Mouse (Mus musculus) ES-Bruce4 (cell line): ENCODE results near the gene Bmper. TPM values are rescaled to one million over a fixed set of nuclear protein-coding genes. Genes with fewer than 3 reads are reported as not detected.

ENCODE experiments used
- H3K27ac ChIP-seq: 2 replicates; pipeline ENCODE4 v1.5.1; 2012; ENCODE audit warnings: low read length, inconsistent platforms; ENCODE audit not compliant: insufficient read depth
- H3K27me3 ChIP-seq: 2 replicates; pipeline ENCODE4 v1.6.1; 2012; ENCODE audit warnings: mild to moderate bottlenecking, low read length, inconsistent platforms; ENCODE audit not compliant: control insufficient read depth, poor library complexity, insufficient read depth, severe bottlenecking
- H3K36me3 ChIP-seq: 2 replicates; pipeline ENCODE4 v1.6.1; 2012; ENCODE audit warnings: inconsistent platforms, mild to moderate bottlenecking, low read length, moderate library complexity; ENCODE audit not compliant: control insufficient read depth, poor library complexity, insufficient read depth, severe bottlenecking
- H3K4me1 ChIP-seq: one replicate; pipeline ENCODE4 v1.8.1; 2011; ENCODE audit warnings: low read length; ENCODE audit not compliant: control insufficient read depth, insufficient read depth
- H3K4me3 ChIP-seq: 2 replicates; pipeline ENCODE4 v1.5.1; 2011; ENCODE audit warnings: low read depth, mild to moderate bottlenecking, low read length
- H3K9ac ChIP-seq: 2 replicates; pipeline ENCODE4 v1.6.1; 2012; ENCODE audit warnings: low read depth, mild to moderate bottlenecking, inconsistent platforms; ENCODE audit not compliant: poor library complexity, severe bottlenecking
- H3K9me3 ChIP-seq: replicated peaks from 2 replicates; pipeline ENCODE4 v1.6.1; 2012; ENCODE audit warnings: mild to moderate bottlenecking, low read length, inconsistent platforms; ENCODE audit not compliant: control insufficient read depth, poor library complexity, insufficient read depth, severe bottlenecking
- CTCF ChIP-seq: IDR thresholded peaks from one replicate; pipeline ENCODE4 v1.8.1; 2011; ENCODE audit warnings: low read depth, low read length
- EP300 ChIP-seq: IDR thresholded peaks from 2 replicates; pipeline ENCODE4 v1.6.1; 2011; ENCODE audit warnings: low read depth, low read length; ENCODE audit not compliant: insufficient read depth
- POLR2A ChIP-seq: IDR thresholded peaks from one replicate; pipeline ENCODE4 v1.8.1; 2011; ENCODE audit warnings: low read length; ENCODE audit not compliant: insufficient read depth
- polyA plus RNA-seq: library from polyadenylated mRNA; stranded (reverse); fragments of >200 nt; gene quantifications from 2 replicates; pipeline ENCODE4 v1.2.4, GENCODE M21; 2011; ENCODE audit warnings: low read depth; ENCODE audit not compliant: missing spikeins, insufficient read depth, insufficient read length

Gene Bmper
- polyA plus RNA-seq, 1 experiment, result not detected

GRCm38 (mm10) chr9:23383837-23384236, 161.0 kb downstream of the Bmper start:
- Histone ChIP-seq H3K27ac (no peak overlapping the region), H3K27me3 (no peaks in the 10 kb centered on the region; the same call in 1 of the 2 replicates), H3K9ac (no peak overlapping the region), H3K4me3 (no peak overlapping the region), H3K36me3 (no peaks in the 10 kb centered on the region), H3K4me1 (no peaks in the 10 kb centered on the region), H3K9me3 (no peaks in the 10 kb centered on the region)
- TF ChIP-seq CTCF (no peak), POLR2A (no peak), EP300 (no peak)

GRCm38 (mm10) chr9:23384880-23385279, 162.0 kb downstream of the Bmper start:
- Histone ChIP-seq H3K27ac (no peak overlapping the region), H3K4me1 (no peaks in the 10 kb centered on the region), H3K9me3 (no peaks in the 10 kb centered on the region), H3K4me3 (no peak overlapping the region), H3K36me3 (no peaks in the 10 kb centered on the region), H3K27me3 (no peaks in the 10 kb centered on the region; the same call in 1 of the 2 replicates), H3K9ac (no peak overlapping the region)
- TF ChIP-seq CTCF (no peak), POLR2A (no peak), EP300 (no peak)

DNA sequence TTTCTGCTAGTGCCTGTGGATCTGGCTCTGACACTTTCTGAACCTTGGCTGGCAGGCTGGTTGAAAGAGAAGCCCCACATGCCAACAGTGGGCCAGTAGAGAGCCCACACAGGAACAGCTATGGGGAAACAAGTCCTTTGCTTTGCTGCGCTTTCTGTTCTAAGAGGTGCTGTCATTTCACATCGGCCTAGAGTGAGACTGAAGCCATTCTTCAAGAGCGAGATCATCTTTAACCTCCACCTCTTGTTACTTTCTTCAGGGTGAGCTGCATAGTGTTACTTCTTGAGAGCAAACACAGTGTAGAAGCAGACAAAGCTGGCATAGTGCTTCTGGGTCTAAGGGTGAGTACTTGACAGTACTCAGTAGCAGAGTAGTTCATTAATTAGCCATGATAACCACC, 163.3 kb downstream of the Bmper start:
- no peaks in the 10 kb centered on the region for H3K36me3 ChIP-seq
- no peak overlapping the region for H3K4me3 ChIP-seq
- no peak for TF ChIP-seq EP300
- TF ChIP-seq CTCF, result no peak
- TF ChIP-seq POLR2A, result no peak
- no peak overlapping the region for H3K27ac ChIP-seq
- H3K9me3 ChIP-seq, result no peaks in the 10 kb centered on the region
- no peak overlapping the region for H3K9ac ChIP-seq
- no peaks in the 10 kb centered on the region for H3K4me1 ChIP-seq
- no peaks in the 10 kb centered on the region; the same call in 1 of the 2 replicates for H3K27me3 ChIP-seq

DNA sequence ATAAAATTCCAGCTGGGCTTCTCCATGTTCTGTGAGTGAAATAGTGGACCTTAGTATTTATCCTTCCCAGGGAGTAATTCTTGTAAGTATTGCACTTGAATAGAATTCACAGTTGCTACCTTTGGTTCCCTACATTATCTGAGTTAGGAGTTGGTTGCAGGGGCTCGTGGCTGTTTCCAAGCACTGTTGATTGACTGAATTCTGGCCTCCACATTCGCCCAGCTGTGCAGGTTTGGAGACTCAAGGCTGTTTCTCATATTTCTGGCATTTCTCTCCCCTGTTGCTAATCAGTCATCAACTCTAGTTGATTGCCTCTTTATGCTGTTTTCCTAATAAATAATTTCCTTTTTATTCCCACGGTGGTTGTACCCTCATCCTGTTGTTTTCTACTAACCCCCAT, 167.2 kb downstream of the Bmper start:
- H3K9ac ChIP-seq, result no peak overlapping the region
- no peak for TF ChIP-seq POLR2A
- TF ChIP-seq EP300, result no peak
- no peak for TF ChIP-seq CTCF
- H3K27me3 ChIP-seq, result no peaks in the 10 kb centered on the region
- H3K9me3 ChIP-seq, result no peaks in the 10 kb centered on the region
- no peaks in the 10 kb centered on the region for H3K4me1 ChIP-seq
- no peaks in the 10 kb centered on the region for H3K36me3 ChIP-seq
- H3K4me3 ChIP-seq, result no peak overlapping the region
- H3K27ac ChIP-seq, result no peak overlapping the region

- TF ChIP-seq POLR2A (no peak), EP300 (no peak), CTCF (no peak)
- no peaks in the 10 kb centered on the region for H3K36me3 ChIP-seq
These were observed 171.9 kb downstream of the Bmper start for GRCm38 (mm10) chr9:23394652-23395317.

DNA sequence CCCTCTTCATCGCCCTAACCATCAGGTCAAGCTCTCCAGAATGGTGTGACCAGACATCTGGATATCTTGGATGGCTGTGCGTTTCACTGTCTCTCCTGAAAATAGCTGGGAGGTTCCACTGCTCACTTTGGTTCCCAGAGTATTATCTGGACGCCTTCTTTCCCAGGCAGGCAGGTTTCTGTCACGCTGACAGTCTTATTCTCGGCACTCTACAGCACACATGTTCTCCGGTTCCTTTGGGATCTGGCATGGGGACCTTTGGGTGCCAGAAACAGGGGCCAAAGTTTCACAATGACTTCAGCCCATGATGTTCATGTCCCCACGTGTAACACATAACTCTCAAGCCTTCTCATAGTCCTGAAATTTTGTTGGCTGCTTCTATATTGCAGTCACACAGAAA, 173.3 kb downstream of the Bmper start:
- no peak overlapping the region for H3K4me3 ChIP-seq
- H3K4me1 ChIP-seq, result no peaks in the 10 kb centered on the region
- TF ChIP-seq CTCF, result no peak
- no peak for TF ChIP-seq POLR2A
- TF ChIP-seq EP300, result no peak
- no peak overlapping the region for H3K9ac ChIP-seq
- H3K27ac ChIP-seq, result no peak overlapping the region
- H3K27me3 ChIP-seq, result no peaks in the 10 kb centered on the region
- no peaks in the 10 kb centered on the region for H3K9me3 ChIP-seq
- no peaks in the 10 kb centered on the region for H3K36me3 ChIP-seq

More at GRCm38 (mm10) chr9:23394652-23395317, 171.9 kb downstream of the Bmper start:
- Histone ChIP-seq H3K9ac (no peak overlapping the region), H3K27me3 (no peaks in the 10 kb centered on the region), H3K27ac (no peak overlapping the region), H3K4me1 (no peaks in the 10 kb centered on the region), H3K4me3 (no peak overlapping the region), H3K9me3 (no peaks in the 10 kb centered on the region)
